Mouse (Mus musculus): ENCODE measurements around the gene Cdk4.

GRCm38 (mm10) chr10:127076082-127076481 is 12.7 kb downstream of the Cdk4 start:
- no peak for TF ChIP-seq CTCF (conservative IDR thresholded peaks at IDR 0.05; ENCODE audit: low read length)
- TF ChIP-seq POU5F1 (IDR thresholded peaks at IDR 0.05; ENCODE audit: borderline replicate concordance, low read length): no peak
- TF ChIP-seq NANOG (IDR thresholded peaks at IDR 0.05; ENCODE audit: borderline replicate concordance, low read length): no peak

Measured in E14TG2a.4 (cell line).